Mouse (Mus musculus) adrenal gland, adult 18-20 months (tissue): ENCODE results near the gene Calb2. TPM values are rescaled to one million over a fixed set of nuclear protein-coding genes. Genes with fewer than 3 reads are reported as not detected.
A peak's percentile ranks its signal among the peaks of the same experiment; 100 is the strongest.

Source experiments
- DNase-seq, 2 experiments: peaks; one replicate each; pipeline ENCODE4 v3.0.0; 2021 to 2022; ENCODE audit warnings: low spot score in 2 of 2
- long read RNA-seq, 2 experiments: library from polyadenylated mRNA; stranded (forward); transcript quantifications; one replicate each; pipeline ENCODE4 v2.0.0; 2021
- total RNA-seq, 2 experiments: library from RNA; stranded (reverse); gene quantifications; 1 replicate in 1 of 2; 2 replicates in 1 of 2; pipeline ENCODE4 v1.2.3; 2021

The Calb2 gene
- 1 to 10 TPM in 1 of 2 experiments, under 1 TPM in 1; 0.36 to 1.2 TPM for total RNA-seq
- long read RNA-seq, experiment 1, partial matches to known transcripts: 0 of 3 reads
- long read RNA-seq, experiment 1, other reads (novel, unspliced or antisense): 0 of 3 reads
- long read RNA-seq, experiment 2: 0 reads

- peak; percentile 6 to 25 for DNase-seq
These were observed at the start of gene Calb2 for GRCm38 (mm10) chr8:110168046-110168445. Calb2 (minus strand) TSS chr8:110168210.

- peak; percentile 98 to 99 for DNase-seq
These were observed 49.7 kb upstream of the Calb2 start for GRCm38 (mm10) chr8:110217681-110218131.

GRCm38 (mm10) chr8:110217198-110217597, 49.2 kb upstream of the Calb2 start:
- no peak for DNase-seq

GRCm38 (mm10) chr8:110216253-110216652, 48.2 kb upstream of the Calb2 start:
- DNase-seq: no peak

- DNase-seq: no peak
These were observed 47.4 kb upstream of the Calb2 start, which contains the start of gene Cmtr2 for GRCm38 (mm10) chr8:110215365-110215764. Cmtr2 (plus strand) TSS chr8:110215665.

- no peak for DNase-seq
These were observed 33.8 kb upstream of the Calb2 start for GRCm38 (mm10) chr8:110201806-110202205.

- peak; percentile 43 to 44 for DNase-seq
These were observed 28.7 kb upstream of the Calb2 start for GRCm38 (mm10) chr8:110196678-110197077.

- no peak for DNase-seq
These were observed 21.1 kb upstream of the Calb2 start for GRCm38 (mm10) chr8:110188961-110189750.

- DNase-seq: no peak
These were observed 17.5 kb upstream of the Calb2 start for GRCm38 (mm10) chr8:110185538-110185937.

- DNase-seq: no peak
These were observed 15.7 kb upstream of the Calb2 start for GRCm38 (mm10) chr8:110183748-110184147.

- no peak for DNase-seq
These were observed 14.8 kb upstream of the Calb2 start for GRCm38 (mm10) chr8:110182735-110183367.

- DNase-seq: no peak
These were observed 9.5 kb upstream of the Calb2 start for GRCm38 (mm10) chr8:110177359-110178155.

- DNase-seq: no peak
These were observed 6.8 kb upstream of the Calb2 start for GRCm38 (mm10) chr8:110174826-110175225.

- no peak for DNase-seq
These were observed 4.2 kb upstream of the Calb2 start for GRCm38 (mm10) chr8:110172161-110172560.

- no peak for DNase-seq
These were observed 1.7 kb downstream of the Calb2 start for GRCm38 (mm10) chr8:110166270-110166669.

GRCm38 (mm10) chr8:110162007-110162406, 6.0 kb downstream of the Calb2 start:
- DNase-seq: no peak

- no peak for DNase-seq
These were observed 15.1 kb downstream of the Calb2 start for GRCm38 (mm10) chr8:110152951-110153350.

GRCm38 (mm10) chr8:110145538-110145937, 22.5 kb downstream of the Calb2 start:
- peak; percentile 46 to 49 for DNase-seq

GRCm38 (mm10) chr8:110140770-110141169, 27.2 kb downstream of the Calb2 start:
- no peak for DNase-seq

- DNase-seq: no peak
These were observed 27.9 kb downstream of the Calb2 start for GRCm38 (mm10) chr8:110140156-110140555.

- no peak for DNase-seq
These were observed 32.5 kb downstream of the Calb2 start for GRCm38 (mm10) chr8:110135515-110135914.
